Mouse (Mus musculus) embryo, embryonic 10.5 days (tissue): ENCODE data around the gene Cdr1.

Source experiments
- DNase-seq: peaks from one replicate; pipeline ENCODE4 v3.0.0-alpha.2; 2015; ENCODE audit warnings: low spot score

Cdr1 gene

GRCm38 (mm10) chrX:61185458-61185857 lies at the start of gene Cdr1:
TSS of gene Cdr1 (minus strand) at chrX:61185558.
- DNase-seq = no peak

GRCm38 (mm10) chrX:61185869-61186268 lies 511 bp upstream of the Cdr1 start:
- no peak for DNase-seq

DNA sequence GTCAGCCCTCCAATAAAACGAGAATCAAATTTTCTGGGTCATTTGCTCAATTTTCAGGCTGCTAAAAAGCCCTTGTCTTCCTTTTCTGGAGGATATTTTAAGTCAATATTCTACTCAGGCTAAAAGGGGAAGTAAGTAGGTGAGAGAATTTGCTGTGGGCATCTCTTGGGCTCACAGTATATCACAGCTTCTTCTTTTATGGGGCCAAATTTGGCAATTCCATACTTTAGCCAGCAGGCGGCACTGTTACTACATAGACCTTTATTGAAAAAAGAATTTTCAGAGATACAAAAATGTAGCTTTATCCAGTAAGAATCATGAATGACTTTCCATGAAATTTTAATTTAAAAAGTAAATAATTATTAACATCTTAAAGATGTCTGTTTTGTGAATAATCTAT lies 18.8 kb downstream of the Cdr1 start:
- peak; percentile 70 for DNase-seq

- peak; percentile 10 for DNase-seq
Measured at GRCm38 (mm10) chrX:61161249-61161648, 24.1 kb downstream of the Cdr1 start.

- DNase-seq = no peak
Measured at GRCm38 (mm10) chrX:61154657-61155256, 30.6 kb downstream of the Cdr1 start.

DNA sequence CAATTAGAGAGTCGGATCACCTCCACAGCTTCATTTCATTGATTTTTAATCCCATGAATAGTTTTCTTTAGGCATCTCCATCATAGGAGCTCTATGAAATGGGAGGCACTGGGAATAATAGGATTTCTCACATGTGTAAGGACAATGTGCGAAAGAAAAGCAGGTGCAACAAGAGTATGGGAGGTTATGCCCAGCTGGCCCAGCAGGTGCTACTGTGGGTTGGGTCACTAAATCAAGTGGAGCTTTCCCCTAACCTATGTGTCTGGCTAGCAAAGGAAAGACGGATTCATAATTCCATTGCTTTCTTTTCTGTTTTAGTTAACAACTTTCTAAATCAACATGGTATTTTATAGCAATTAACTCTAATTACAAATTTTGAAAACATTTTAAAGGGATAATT lies 31.1 kb downstream of the Cdr1 start:
- DNase-seq = no peak

DNA sequence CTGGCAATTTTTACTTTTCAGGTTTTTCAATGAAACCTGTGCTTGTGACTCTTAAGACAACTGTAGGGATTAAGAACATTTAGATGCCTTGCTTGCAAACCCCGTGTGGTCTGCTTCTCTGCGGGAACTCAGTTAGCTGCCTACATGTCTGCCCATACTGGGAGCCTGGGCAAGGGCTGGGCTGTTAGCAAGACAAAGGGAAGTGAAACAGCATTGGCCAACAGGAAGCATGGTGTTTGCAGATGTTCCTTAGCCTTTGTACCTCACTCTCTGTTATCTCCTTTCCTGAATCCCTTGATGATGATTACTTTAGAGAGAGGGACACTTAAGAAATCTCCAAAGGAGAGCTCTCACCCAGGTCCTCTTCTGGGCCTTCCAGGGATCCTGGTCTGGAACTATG lies 38.8 kb downstream of the Cdr1 start:
- no peak for DNase-seq

DNA sequence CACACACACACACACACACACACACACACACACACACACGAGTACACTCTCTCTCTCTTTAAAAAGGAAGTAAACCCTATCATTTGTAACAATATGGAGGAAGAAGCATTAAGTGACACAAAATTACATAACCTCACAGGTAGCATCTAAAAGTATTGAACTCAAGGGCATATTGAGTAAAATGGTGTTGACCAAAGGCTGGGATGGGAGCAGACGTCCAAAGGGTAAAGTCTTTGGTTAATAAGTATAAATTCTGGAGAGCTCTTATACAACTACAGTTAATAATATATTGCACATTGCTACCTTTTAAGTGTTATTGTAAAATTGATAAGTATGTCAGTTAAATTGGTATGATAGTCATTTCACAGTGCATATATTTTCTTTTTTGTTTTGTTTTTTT lies 39.9 kb downstream of the Cdr1 start:
- DNase-seq = no peak

GRCm38 (mm10) chrX:61134592-61134991 lies 50.8 kb downstream of the Cdr1 start:
- DNase-seq = peak; percentile 8
